Mouse (Mus musculus) forebrain, embryonic 16.5 days (tissue): ENCODE results near the gene Ubald2. TPM values are rescaled to one million over a fixed set of nuclear protein-coding genes. Genes with fewer than 3 reads are reported as not detected.

Experiments
- ATAC-seq: fragments of 200-750 bp; cut with Nextera tagmentation; 2 replicates; pipeline ENCODE4 v1.8.0; 2017; ENCODE audit warnings: mild to moderate bottlenecking, moderate library complexity
- H3K27ac ChIP-seq: fragments of 300-500 bp; sonication (generic); 2 replicates; pipeline ENCODE4 v1.5.1; 2014; ENCODE audit warnings: low read length, control low read depth
- H3K27me3 ChIP-seq: fragments of 300-500 bp; sonication (generic); replicated peaks from 2 replicates; pipeline ENCODE4 v1.6.1; 2014; ENCODE audit warnings: low read length; ENCODE audit not compliant: control insufficient read depth, insufficient read depth
- H3K36me3 ChIP-seq: fragments of 300-500 bp; sonication (generic); 2 replicates; pipeline ENCODE4 v1.6.1; 2014; ENCODE audit not compliant: control insufficient read depth, insufficient read depth
- H3K4me1 ChIP-seq: fragments of 300-500 bp; sonication (generic); replicated peaks from 2 replicates; pipeline ENCODE4 v1.6.1; 2014; ENCODE audit warnings: low read length; ENCODE audit not compliant: control insufficient read depth, insufficient read depth
- H3K4me2 ChIP-seq: fragments of 300-500 bp; sonication (generic); 2 replicates; pipeline ENCODE4 v1.6.1; 2014; ENCODE audit warnings: mild to moderate bottlenecking, low read length, control low read depth
- H3K4me3 ChIP-seq: fragments of 300-500 bp; sonication (generic); replicated peaks from 2 replicates; pipeline ENCODE4 v1.5.1; 2014; ENCODE audit warnings: mild to moderate bottlenecking, low read length, control low read depth
- H3K9ac ChIP-seq: fragments of 300-500 bp; sonication (generic); replicated peaks from 2 replicates; pipeline ENCODE4 v1.6.1; 2014; ENCODE audit warnings: low read depth, low read length, control low read depth
- H3K9me3 ChIP-seq: fragments of 300-500 bp; sonication (generic); 2 replicates; pipeline ENCODE4 v1.6.1; 2016; ENCODE audit warnings: low read length; ENCODE audit not compliant: control insufficient read depth
- WGBS: fragments of 180-500 bp; shearing (Covaris S2); extraction: QIAGEN DNeasy Blood & Tissue Kit; methylation state at CpG from one replicate; pipeline ENCODE4 v1.1.7; 2014; 5-methylcytosine and 5-hydroxymethylcytosine counted together
- polyA plus RNA-seq: library from polyadenylated mRNA; unstranded; fragments of >200 nt; fragmentation: Nextera tagmentation; extraction: Ambion mirVana; gene quantifications from 2 replicates; pipeline ENCODE4 v1.2.1, GENCODE M21; 2015

Gene Ubald2
- polyA plus RNA-seq, 1 experiment from 2014 or later: 45.1 TPM

- Histone ChIP-seq H3K27ac (no peak overlapping the region), H3K36me3 (no peaks in the 10 kb centered on the region), H3K27me3 (peaks cover 4% of the 10 kb centered on the region; the same call in 1 of the 2 replicates), H3K4me1 (peaks cover 18% of the 10 kb centered on the region), H3K4me2 (no peak overlapping the region), H3K9ac (no peak overlapping the region), H3K9me3 (no peaks in the 10 kb centered on the region), H3K4me3 (no peak overlapping the region)
- 46% methylated on average over 11 of the region's 11 CpGs for WGBS
- ATAC-seq: no peak
Observed at GRCm38 (mm10) chr11:116431428-116432077, 2.3 kb upstream of the Ubald2 start.

- 0 out of 2 replicates have a peak, but pooled peaks cover 2% of the 10 kb centered on the region for H3K36me3 ChIP-seq
- no peak overlapping the region for H3K9ac ChIP-seq
- H3K9me3 ChIP-seq: no peaks in the 10 kb centered on the region
- WGBS: 45% methylated on average over 6 of the region's 6 CpGs
- H3K4me3 ChIP-seq: no peak overlapping the region
- no peak overlapping the region for H3K4me2 ChIP-seq
- H3K4me1 ChIP-seq: peaks cover 24% of the 10 kb centered on the region
- ATAC-seq: no peak
- peaks cover 4% of the 10 kb centered on the region; the same call in 1 of the 2 replicates for H3K27me3 ChIP-seq
- H3K27ac ChIP-seq: no peak overlapping the region
Observed at GRCm38 (mm10) chr11:116432127-116432526, 1.8 kb upstream of the Ubald2 start.

GRCm38 (mm10) chr11:116432593-116433355 lies 1.1 kb upstream of the Ubald2 start:
- Histone ChIP-seq H3K9me3 (no peaks in the 10 kb centered on the region), H3K4me3 (no peak overlapping the region), H3K4me2 (no peak overlapping the region), H3K36me3 (0 out of 2 replicates have a peak, but pooled peaks cover 2% of the 10 kb centered on the region), H3K9ac (no peak overlapping the region), H3K27me3 (peaks cover 4% of the 10 kb centered on the region; the same call in 1 of the 2 replicates), H3K4me1 (peaks cover 29% of the 10 kb centered on the region), H3K27ac (no peak overlapping the region)
- no peak for ATAC-seq
- 57% methylated on average over 8 of the region's 8 CpGs for WGBS

GRCm38 (mm10) chr11:116434287-116434966 lies 533 bp downstream of the Ubald2 start:
- Histone ChIP-seq H3K9ac (peak overlapping the region; percentile 74), H3K4me3 (peak overlapping the region; percentile 58), H3K27me3 (peaks cover 4% of the 10 kb centered on the region; the same call in 1 of the 2 replicates), H3K27ac (peak overlapping the region; percentile 85), H3K4me2 (peak overlapping the region; percentile 95), H3K9me3 (no peaks in the 10 kb centered on the region), H3K4me1 (peaks cover 30% of the 10 kb centered on the region), H3K36me3 (0 out of 2 replicates have a peak, but pooled peaks cover 2% of the 10 kb centered on the region)
- WGBS: 0% methylated on average over 43 of the region's 67 CpGs
- peak; percentile 13 for ATAC-seq

GRCm38 (mm10) chr11:116434967-116435752 lies 1.3 kb downstream of the Ubald2 start:
- H3K36me3 ChIP-seq: 0 out of 2 replicates have a peak, but pooled peaks cover 2% of the 10 kb centered on the region
- peaks cover 4% of the 10 kb centered on the region; the same call in 1 of the 2 replicates for H3K27me3 ChIP-seq
- H3K4me2 ChIP-seq: peak overlapping the region; percentile 95
- peak overlapping the region; percentile 58 for H3K4me3 ChIP-seq
- H3K9ac ChIP-seq: peak overlapping the region; percentile 74
- no peaks in the 10 kb centered on the region for H3K9me3 ChIP-seq
- 51% methylated on average over 12 of the region's 12 CpGs for WGBS
- peak overlapping the region; percentile 85 for H3K27ac ChIP-seq
- no peak for ATAC-seq
- H3K4me1 ChIP-seq: peaks cover 30% of the 10 kb centered on the region

- peaks cover 4% of the 10 kb centered on the region; the same call in 1 of the 2 replicates for H3K27me3 ChIP-seq
- H3K36me3 ChIP-seq: 0 out of 2 replicates have a peak, but pooled peaks cover 2% of the 10 kb centered on the region
- peaks cover 30% of the 10 kb centered on the region for H3K4me1 ChIP-seq
- H3K4me2 ChIP-seq: peak overlapping the region; percentile 95
- no peaks in the 10 kb centered on the region for H3K9me3 ChIP-seq
- no peak overlapping the region for H3K27ac ChIP-seq
- no peak for ATAC-seq
- 73% methylated on average over 5 of the region's 5 CpGs for WGBS
- peak overlapping the region; percentile 42 for H3K9ac ChIP-seq
- peak overlapping the region; percentile 17 for H3K4me3 ChIP-seq
Observed at GRCm38 (mm10) chr11:116435992-116436724, 2.3 kb downstream of the Ubald2 start.

GRCm38 (mm10) chr11:116436725-116437331 lies 2.9 kb downstream of the Ubald2 start:
- no peaks in the 10 kb centered on the region; the same call in 1 of the 2 replicates for H3K27me3 ChIP-seq
- H3K4me3 ChIP-seq: peak overlapping the region; percentile 8; the same call in 1 of the 2 replicates
- H3K36me3 ChIP-seq: 0 out of 2 replicates have a peak, but pooled peaks cover 2% of the 10 kb centered on the region
- ATAC-seq: no peak
- peak overlapping the region; percentile 95 for H3K4me2 ChIP-seq
- H3K27ac ChIP-seq: 0 out of 2 replicates have a peak overlapping the region, but pooled peaks have one; percentile 18
- WGBS: 72% methylated on average over 4 of the region's 4 CpGs
- H3K4me1 ChIP-seq: peaks cover 30% of the 10 kb centered on the region
- H3K9ac ChIP-seq: peak overlapping the region; percentile 42
- H3K9me3 ChIP-seq: no peaks in the 10 kb centered on the region

GRCm38 (mm10) chr11:116437541-116437940 lies 3.6 kb downstream of the Ubald2 start:
- Histone ChIP-seq H3K27ac (no peak overlapping the region), H3K9me3 (no peaks in the 10 kb centered on the region), H3K9ac (no peak overlapping the region), H3K27me3 (no peaks in the 10 kb centered on the region), H3K4me3 (no peak overlapping the region), H3K36me3 (0 out of 2 replicates have a peak, but pooled peaks cover 2% of the 10 kb centered on the region), H3K4me1 (peaks cover 30% of the 10 kb centered on the region), H3K4me2 (no peak overlapping the region)
- 85% methylated on average over 11 of the region's 11 CpGs for WGBS
- ATAC-seq: no peak
